Mouse (Mus musculus): Measurements from ENCODE around the gene Sacs.

Gene Sacs

DNA sequence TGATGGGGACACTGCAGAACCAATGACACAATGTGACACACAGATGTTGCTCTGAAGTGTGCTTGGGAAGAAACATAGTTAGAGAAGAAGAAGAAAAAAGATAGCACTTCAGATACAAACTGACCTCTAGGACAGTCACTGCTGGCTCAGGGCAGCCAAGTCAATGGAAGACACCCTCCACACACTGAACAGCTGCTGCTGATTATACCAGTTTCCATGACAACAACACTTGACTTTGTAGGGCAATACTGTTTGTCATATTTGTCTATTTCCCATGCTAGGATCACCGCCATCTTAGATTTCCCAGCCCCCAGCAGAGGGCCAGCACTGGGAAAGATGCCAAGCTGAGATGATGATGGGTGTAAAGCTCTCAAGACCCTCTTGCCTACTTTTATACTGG is 22.7 kb downstream of the Sacs start:
- DNase-seq (ENCODE audit: low spot score in 2 of 2): no peak

DNA sequence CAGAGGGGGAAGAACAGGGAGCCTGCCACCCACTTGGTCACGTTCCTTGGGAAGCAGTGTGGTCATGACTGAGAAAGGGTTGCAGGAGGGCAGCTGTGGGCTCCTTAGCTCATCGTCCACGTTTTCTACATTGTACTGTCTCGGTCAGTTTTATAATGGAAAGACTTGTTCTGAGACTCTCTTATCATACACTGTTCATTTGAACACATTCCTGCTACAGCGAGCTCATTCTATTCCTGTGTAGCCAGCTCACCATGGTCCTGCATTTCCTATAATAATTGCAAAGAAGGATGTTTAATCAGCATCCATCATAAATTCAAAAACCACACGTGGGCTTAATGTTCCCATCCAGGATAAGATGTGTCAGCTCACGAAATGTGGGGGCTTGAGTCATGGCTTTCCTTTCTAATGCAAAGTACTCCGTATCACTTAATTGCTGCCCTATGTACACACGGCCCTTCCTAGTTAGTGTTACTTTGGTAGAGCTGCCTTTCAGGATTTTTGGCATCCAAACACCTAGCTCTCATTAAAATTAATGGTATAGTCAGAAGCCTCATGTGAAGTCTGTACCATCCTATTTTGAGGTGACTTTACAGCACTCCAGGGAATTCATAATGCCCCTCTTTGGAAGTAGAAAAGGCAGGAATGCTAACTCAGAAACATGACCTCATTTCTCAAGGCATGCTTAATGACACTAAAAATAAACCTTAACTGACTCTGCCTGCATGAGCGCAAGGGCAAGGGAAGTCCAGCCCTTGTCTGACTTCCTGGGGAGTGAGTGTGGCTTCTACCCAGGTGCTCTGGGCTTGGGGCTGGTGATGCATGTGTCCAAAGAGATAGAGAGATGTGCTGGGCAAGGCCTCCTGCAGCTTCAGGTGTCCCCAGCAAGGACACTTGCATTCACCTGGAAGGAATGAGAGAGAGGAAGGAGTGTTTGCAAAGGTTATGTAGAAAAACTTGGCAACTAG is 23.4 kb downstream of the Sacs start:
- DNase-seq (ENCODE audit: low spot score in 2 of 2): no peak

DNA sequence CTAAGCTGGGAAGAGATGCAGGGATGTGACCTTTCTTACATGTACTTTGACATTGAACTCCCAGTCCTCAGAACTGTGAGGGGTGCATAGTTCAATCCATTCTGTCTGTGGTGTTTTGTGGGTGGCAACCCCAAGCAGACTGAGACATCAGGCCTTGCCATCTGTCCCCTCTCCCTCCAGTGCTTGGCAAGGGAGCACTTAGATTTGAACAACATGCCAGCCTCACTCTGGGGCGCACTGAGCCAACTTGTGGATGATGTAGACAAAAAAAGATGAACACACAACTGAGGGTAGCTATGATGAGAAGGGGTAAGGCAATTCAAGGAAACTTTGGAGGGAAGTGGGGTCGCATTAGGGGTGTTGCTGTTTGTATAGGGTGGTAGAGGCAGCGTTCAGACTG is 26.2 kb downstream of the Sacs start:
- DNase-seq (ENCODE audit: low spot score in 2 of 2): no peak

DNA sequence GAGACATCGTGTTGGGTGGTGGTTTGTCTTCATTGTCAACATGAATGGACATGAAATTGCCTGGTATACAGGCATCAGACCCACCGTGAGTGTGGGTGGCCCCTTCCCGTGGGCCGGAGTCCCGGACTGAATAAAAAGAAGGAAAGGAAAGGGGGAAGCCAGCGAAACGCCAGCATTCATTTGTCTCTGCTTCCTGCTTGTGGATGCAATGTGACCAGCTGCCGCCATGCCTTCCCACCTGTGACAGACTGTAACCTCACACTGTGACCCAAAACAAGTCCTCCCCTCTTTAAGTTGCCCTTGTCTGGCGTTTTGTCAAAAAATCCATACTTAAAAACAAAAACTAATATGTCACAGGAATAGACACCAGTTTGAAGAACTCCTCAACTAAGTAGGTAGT is 27.7 kb downstream of the Sacs start:
- no peak for DNase-seq (ENCODE audit: low spot score in 2 of 2)

DNA sequence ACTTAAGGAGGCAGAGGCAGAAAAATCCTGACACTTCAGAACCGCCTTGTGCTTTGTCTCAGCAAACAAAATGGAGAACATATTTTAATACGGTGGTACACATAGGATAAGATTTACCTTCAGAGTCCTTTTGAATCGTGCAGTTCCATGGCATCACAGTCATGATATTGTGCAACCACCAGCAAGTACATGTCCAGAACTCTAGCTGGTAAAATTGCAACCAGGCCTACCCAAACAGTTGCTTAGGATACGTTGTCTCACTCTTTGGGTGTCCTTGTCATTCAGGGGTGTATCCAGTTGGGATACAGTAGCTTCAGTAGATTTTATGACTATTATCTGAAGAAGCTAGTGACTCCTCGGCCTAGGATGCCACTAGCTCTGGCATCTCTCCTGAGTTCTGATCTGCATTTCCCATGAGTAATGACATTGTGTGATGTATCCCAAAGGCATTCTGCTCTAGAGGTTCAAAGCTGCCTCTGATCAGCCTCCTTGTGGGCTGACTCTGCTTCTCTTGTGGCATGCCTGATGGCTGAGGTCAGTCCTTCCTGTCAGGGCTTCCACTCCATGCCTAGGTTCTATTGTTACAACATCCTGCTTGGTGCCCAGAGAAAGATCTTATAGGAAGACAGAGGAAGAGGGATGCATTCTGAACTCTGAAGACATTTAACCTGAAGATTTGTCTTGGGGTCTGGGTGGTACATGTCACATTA is 33.2 kb downstream of the Sacs start:
- DNase-seq (ENCODE audit: low spot score in 2 of 2): no peak

DNA sequence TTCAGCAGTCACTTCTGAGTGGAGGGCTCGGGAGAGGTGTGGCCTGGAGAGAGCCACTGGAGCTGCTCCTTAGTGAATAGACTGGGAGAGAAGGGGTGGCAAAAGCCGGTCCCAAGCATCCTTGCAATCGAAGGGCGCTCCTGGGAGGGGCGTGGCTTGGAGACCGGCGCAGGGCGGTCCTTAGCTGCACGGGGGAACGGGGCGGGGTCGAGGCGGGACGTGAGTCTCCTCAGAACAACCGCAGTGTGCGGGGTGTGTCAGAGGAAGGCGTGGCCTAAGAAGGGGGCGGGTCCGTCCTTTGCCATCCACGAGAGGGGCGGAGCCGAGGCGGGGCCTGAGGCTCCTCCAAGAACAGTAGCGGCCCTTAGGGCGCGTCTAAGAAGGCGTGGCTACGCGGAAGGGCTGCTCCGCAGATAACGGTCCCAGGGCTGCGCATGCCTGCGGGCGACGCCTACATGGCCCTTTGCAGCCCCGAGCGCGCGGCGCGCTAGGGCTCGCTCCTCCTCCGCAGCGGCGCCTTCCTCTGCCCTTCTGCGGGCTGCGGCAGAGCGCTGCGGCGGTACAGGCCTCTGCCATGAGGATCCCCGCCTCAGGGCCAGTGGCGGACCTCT is 34.4 kb downstream of the Sacs start:
- DNase-seq (ENCODE audit: low spot score in 2 of 2): peak; percentile 100

DNA sequence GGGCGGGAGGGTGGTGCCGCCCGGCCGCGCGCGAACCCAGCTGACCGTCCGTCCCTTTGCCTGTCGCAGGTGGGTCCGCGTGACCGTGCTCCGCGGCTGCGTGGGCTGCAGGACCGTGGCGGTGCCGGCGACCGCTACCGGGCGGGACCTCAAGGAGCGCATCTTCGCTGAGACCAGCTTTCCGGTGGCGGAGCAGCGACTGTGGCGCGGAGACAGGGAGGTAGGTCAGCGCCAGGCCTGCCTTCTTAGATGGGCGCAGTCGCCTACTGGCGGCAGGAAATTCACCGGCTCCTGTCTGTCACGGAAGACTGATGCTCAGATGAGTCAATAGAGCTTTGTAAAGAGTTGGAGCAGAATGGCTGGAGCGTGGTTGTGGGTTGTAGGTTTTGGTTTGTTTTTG is 35.0 kb downstream of the Sacs start:
- peak; percentile 71 to 73 for DNase-seq (ENCODE audit: low spot score in 2 of 2)

DNA sequence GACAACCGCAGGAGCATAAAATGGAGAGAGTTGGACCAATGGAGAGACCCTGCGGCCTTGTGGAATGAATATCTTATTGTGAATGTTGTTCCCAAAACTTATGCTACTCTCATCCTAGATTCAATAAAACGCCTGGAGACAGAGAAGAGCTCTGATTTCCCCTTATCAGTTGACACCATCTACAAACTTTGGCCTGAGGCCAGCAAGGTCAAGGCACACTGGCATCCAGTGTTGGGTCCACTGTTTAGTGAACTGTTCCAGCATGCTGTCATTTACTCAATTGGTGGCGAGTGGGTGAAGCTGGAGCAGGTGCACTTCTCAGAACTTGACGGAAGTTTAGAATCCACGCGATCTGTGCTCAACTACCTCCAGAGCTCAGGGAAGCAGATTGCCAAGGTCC is 53.6 kb downstream of the Sacs start:
- no peak for DNase-seq (ENCODE audit: low spot score in 2 of 2)

DNA sequence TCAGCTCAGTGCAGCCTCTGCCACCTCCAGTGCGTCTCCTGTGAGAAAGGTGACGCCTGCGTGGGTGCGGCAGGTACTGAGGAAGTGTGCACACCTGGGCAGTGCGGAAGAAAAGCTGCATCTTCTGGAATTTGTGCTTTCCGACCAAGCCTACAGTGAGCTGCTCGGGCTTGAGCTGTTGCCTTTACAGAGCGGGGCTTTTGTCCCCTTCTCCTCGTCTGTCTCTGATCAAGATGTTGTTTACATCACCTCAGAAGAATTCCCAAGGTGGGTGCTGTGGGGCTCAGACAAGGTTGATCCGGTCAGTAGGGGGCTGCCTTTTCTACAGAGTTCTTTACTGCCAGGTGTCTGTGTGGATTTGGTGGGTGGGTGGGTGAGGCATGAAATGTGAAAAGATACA is 54.1 kb downstream of the Sacs start:
- no peak for DNase-seq (ENCODE audit: low spot score in 2 of 2)

DNA sequence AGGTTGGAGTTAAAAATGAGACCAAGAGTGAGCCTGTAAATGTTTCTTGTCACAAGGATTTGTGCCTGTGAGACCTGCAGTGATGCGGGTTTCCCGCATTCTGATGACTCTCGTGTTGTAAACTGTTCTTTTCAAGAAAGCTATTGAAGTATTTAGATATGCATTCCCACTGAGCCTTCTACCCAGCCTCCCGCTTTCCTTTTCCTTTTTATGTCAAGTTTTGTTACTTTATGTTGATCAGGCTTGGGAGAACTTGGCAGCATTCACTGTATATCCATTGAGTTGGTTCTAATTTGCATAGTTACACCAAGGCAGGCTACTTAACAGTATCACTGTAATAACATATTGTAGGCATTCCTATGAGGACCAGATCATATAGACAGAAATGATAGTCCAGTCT is 56.2 kb downstream of the Sacs start:
- DNase-seq (ENCODE audit: low spot score in 2 of 2): no peak

DNA sequence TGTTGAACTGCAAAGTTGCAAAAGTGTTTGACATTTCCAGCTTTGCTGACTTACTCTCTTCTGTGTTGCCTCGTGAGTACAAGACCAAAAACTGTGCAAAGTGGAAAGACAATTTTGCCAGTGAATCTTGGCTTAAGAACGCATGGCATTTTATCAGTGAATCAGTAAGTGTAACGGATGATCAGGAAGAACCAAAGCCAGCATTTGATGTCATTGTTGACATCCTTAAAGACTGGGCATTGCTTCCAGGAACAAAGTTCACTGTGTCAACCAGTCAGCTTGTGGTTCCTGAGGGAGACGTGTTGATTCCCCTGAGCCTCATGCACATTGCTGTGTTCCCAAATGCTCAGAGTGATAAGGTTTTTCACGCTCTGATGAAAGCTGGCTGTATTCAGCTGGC is 71.9 kb downstream of the Sacs start:
- no peak for DNase-seq (ENCODE audit: low spot score in 2 of 2)

DNA sequence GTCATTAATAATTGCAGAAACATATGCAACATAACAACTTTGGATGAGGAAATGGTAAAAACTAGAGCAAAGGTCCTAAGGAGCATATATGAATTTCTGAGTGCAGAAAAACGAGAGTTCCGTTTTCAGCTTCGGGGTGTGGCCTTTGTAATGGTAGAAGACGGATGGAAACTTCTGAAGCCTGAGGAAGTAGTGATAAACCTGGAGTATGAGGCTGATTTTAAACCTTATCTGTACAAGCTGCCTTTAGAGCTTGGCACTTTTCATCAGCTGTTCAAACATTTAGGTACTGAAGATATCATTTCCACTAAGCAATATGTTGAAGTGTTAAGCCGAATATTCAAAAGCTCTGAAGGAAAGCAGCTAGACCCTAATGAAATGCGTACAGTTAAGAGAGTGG is 73.5 kb downstream of the Sacs start:
- no peak for DNase-seq (ENCODE audit: low spot score in 2 of 2)

DNA sequence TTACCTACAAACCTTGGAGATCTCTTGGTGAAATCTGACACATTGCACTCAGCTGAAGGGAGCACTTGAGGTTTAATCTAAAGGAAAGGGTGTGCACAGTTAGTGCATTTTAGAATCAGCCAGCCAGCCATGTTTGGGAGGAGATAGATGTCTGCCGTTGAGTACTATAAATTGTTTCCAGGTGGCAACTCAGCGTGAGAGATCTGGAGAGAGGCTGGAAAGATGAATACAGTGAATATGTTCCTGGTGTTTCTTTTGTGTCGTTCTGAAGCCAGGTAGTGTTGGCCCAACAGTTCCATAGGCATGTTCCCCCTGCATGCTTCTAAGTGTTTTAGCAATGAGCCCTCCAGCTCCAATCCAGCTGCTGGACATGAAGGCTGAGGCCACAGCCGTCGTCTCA is 82.9 kb downstream of the Sacs start:
- DNase-seq (ENCODE audit: low spot score in 2 of 2): no peak

DNA sequence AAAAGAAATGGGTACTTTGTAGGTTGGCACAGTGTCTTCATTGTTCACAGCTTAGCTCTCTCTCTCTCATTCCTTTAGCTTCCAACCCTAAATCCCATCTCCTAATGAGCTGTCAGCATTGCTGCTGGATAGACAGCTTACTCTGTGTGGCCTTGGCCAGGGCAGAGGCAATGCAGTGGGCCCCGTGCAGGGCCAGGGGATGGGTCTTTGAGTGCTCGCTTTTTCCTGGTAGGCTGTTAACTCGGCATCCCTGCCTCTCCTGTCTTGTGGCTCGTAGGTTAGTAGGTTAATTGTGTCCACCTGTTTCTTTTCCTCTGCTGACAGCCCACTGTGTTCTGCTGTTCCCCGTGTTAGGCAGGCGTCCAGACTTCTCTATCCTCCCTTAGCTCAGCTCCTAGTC is 84.2 kb downstream of the Sacs start:
- no peak for DNase-seq (ENCODE audit: low spot score in 2 of 2)

DNA sequence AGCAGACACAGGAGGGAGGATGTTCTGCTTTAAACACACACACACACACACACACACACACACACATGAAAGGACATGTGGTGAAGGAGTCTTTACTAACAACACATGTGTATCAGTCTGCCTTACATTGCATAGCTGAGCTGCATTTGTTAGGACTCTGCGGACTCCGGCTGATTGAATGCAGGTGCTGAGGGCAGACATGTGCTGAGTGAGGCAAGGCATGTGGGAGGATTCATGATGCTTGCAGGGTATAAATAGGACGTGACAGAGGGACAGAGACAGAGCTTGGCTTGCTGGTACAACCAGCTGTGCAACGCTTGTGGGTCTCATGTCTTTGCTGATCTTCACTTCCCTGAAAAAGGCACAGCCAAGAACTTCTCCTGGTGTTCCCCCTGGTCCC is 85.5 kb downstream of the Sacs start:
- DNase-seq (ENCODE audit: low spot score in 2 of 2): no peak

DNA sequence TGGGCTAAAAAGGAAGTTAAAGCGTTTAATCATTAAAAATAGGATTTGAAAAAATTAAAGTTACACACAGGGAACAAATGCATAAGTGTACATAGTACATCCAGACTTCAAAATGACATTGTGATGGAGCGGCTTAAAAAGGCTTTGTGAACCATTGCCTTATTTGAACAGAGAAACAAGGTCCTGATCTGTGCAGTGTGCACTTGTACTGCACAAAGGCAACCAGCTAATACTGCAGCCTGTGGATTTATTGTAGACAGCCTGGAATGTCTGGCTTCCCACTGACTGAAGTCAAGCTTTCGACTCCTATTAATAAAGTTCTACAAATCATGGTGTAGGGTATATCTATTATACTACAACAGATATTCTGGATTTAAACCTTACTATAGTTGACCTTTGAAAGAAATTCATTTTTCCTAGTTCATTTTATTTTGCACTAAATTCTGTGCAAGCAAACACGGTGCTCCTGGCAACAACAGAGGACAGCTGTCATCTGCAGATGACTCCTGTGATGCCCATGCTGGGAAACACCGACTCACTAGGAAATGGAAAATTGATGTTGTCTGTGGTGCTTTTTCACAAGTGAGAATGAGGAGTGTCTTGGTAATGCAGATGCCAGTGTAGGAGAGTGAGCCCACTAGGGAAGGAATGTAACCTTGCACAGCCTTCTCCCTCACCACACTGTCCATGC is 86.3 kb downstream of the Sacs start:
- DNase-seq (ENCODE audit: low spot score in 2 of 2): no peak

DNA sequence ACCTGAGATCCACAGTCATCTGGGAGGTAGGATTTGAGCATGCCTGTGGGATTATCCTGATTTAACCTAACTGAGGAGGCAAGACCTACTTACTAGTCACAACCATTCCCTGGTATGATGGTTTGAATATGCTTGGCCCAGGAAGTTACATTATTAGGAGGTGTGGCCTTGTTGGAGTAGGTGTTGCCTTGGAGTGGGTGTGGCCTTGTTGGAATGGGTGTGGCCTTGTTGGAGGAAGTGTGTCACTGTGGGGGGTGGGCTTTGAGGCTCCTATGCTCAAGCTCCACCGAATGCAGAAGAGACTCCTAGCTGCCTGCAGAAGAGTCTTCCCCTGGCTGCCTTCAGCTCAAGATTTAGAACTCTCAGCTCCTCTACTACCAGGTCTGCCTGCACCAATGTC is 87.9 kb downstream of the Sacs start:
- DNase-seq (ENCODE audit: low spot score in 2 of 2): no peak

DNA sequence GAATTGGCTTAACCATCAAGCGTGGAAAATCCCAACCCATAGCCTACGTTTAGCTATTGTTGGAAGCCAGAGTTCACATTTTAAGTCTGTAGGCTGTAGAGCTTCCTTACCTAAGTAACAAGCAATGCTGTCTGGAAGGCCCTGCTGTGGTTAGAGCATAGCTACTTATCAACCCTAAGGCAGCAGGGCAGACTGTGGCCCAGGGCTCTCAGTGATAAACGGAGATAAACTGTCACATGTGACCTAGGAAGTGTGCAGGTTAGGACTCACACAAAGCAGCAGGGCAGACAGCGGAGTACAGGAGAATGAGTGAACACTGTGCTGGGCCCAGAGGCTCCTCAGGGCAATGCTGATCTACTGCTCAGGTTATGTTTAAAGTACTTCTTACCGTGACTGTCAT is 91.5 kb downstream of the Sacs start:
- no peak for DNase-seq (ENCODE audit: low spot score in 2 of 2)

DNA sequence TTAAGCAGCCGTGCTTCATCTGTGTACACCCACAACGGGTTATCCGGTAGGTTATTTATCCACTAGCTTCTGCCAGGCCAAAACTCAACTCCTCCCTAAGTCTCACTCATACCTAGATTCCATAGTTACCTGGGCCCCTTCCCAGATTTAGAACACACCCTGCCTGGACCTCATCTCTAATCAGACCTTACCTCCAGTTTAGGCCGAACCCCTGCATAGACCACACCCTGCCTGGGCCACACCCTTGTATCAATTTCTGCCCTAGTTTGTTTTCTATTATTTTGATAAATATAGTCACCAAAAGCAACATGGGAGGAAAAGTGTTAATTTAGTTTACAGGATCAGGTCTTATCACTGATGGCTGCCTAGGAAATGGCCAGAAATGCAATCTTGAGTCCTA is 91.9 kb downstream of the Sacs start:
- DNase-seq (ENCODE audit: low spot score in 2 of 2): no peak

DNA sequence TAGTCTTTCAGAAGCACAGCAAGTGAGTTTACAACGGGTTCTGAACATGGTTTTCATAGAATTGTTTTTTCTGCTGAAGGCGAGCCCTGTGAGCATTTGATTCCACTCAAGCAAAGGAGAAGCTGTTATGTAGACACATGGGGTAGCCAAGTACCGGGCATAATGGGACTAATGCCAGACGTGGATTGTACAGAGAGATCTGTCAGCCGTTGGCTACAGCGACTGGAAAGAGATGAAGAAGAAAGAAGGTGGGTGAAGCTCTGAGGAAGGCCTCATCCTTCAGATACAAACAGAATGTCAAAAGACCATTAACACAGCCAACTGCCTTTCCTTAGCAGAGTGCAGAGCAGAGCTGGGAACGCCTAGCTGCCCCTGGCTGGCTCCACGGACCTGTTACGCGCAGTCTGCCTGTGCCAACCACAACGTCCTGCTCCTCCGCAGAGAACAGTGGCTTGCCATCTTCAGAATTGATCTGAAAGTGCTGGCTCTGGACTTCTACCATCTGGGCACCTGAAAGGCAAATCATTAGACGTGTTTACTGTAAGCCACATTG is 93.8 kb downstream of the Sacs start:
- no peak for DNase-seq (ENCODE audit: low spot score in 2 of 2)

DNA sequence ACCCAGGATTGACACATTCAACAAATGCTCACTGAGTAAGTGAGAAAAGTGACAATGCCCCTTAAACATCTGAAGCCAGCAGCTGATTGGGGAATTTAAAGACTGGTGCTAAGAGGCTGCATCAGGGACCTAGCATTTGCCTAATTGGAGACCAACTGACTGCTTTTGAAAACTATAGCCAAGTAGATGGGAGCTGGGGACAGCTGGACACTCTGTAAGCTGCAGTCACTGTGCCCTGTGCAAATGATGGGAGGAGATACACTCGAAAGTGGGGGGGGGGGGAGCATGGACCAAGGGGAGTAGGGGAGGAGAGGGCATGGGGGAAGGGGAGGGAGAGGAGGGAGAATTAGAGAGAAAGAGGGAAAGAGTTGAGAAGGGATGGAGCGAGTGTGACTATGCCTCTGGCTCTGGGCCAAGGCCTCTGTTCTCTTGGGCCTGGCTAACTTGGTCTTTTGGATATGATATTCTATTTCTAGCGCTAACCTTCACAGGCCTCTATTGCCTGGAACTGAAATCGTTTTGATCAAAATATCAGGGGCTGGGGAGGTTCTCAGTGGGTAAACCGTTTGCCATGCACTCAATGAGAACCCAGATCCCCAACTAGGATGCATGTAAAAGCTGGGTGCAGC is 97.7 kb downstream of the Sacs start:
- DNase-seq (ENCODE audit: low spot score in 2 of 2): no peak

Measured in spleen, postnatal 36 days (tissue).